Mouse (Mus musculus) limb, embryonic 11.5 days (tissue): ENCODE measurements around the gene Arhgef2. TPM values are rescaled to one million over a fixed set of nuclear protein-coding genes. Genes with fewer than 3 reads are reported as not detected.

ENCODE experiments used
- ATAC-seq: fragments of 200-750 bp; cut with Nextera tagmentation; 2 replicates; pipeline ENCODE4 v1.8.0; 2017; ENCODE audit warnings: low read depth; ENCODE audit not compliant: insufficient number of reproducible peaks, low FRiP score, low TSS enrichment
- DNase-seq: peaks from one replicate; pipeline ENCODE4 v3.0.0-alpha.2; 2015; ENCODE audit warnings: low spot score
- H3K27ac ChIP-seq: fragments of 300-500 bp; sonication (generic); replicated peaks from 2 replicates; pipeline ENCODE4 v1.5.1; 2014; ENCODE audit warnings: low read depth, mild to moderate bottlenecking, low read length
- H3K27me3 ChIP-seq: fragments of 300-500 bp; sonication (generic); 2 replicates; pipeline ENCODE4 v1.6.1; 2014; ENCODE audit warnings: mild to moderate bottlenecking, low read length, mixed read lengths; ENCODE audit not compliant: control insufficient read depth, insufficient read depth
- H3K36me3 ChIP-seq: fragments of 300-500 bp; sonication (generic); 2 replicates; pipeline ENCODE4 v1.6.1; 2014; ENCODE audit warnings: mild to moderate bottlenecking, low read length, moderate library complexity, mixed read lengths; ENCODE audit not compliant: control insufficient read depth, insufficient read depth
- H3K4me1 ChIP-seq: fragments of 300-500 bp; sonication (generic); 2 replicates; pipeline ENCODE4 v1.6.1; 2014; ENCODE audit warnings: low read length, mixed read lengths; ENCODE audit not compliant: control insufficient read depth, insufficient read depth
- H3K4me2 ChIP-seq: fragments of 300-500 bp; sonication (generic); 2 replicates; pipeline ENCODE4 v1.6.1; 2014; ENCODE audit warnings: low read depth, mild to moderate bottlenecking, moderate library complexity; ENCODE audit not compliant: severe bottlenecking
- H3K4me3 ChIP-seq: fragments of 300-500 bp; sonication (generic); 2 replicates; pipeline ENCODE4 v1.5.1; 2014; ENCODE audit warnings: low read depth, low read length
- H3K9ac ChIP-seq: fragments of 300-500 bp; sonication (generic); 2 replicates; pipeline ENCODE4 v1.6.1; 2014; ENCODE audit warnings: mild to moderate bottlenecking, low read length
- H3K9me3 ChIP-seq: fragments of 300-500 bp; sonication (generic); 2 replicates; pipeline ENCODE4 v1.6.1; 2016; ENCODE audit warnings: low read length; ENCODE audit not compliant: control insufficient read depth
- WGBS: fragments of 180-500 bp; shearing (Covaris S2); extraction: QIAGEN DNeasy Blood & Tissue Kit; methylation state at CpG from one replicate; pipeline ENCODE4 v1.1.7; 2014; 5-methylcytosine and 5-hydroxymethylcytosine counted together
- polyA plus RNA-seq: library from polyadenylated mRNA; unstranded; fragments of >200 nt; fragmentation: Nextera tagmentation; extraction: Ambion mirVana; gene quantifications from 2 replicates; pipeline ENCODE4 v1.2.1, GENCODE M21; 2014

Arhgef2 gene
- polyA plus RNA-seq, 1 experiment from 2014 or later, result 134 TPM

- Histone ChIP-seq H3K36me3 (peaks cover 50% of the 10 kb centered on the region), H3K4me2 (no peak overlapping the region), H3K4me1 (no peaks in the 10 kb centered on the region), H3K27ac (no peak overlapping the region), H3K4me3 (no peak overlapping the region), H3K9me3 (no peaks in the 10 kb centered on the region), H3K9ac (no peak overlapping the region), H3K27me3 (no peaks in the 10 kb centered on the region)
- ATAC-seq, result no peak
- 78% methylated on average over 12 of the region's 12 CpGs for WGBS
- DNase-seq, result no peak
Measured at GRCm38 (mm10) chr3:88631921-88632587, 26.3 kb downstream of the Arhgef2 start.

GRCm38 (mm10) chr3:88633056-88633455 is 27.3 kb downstream of the Arhgef2 start:
- 94% methylated on average over 10 of the region's 10 CpGs for WGBS
- H3K9me3 ChIP-seq, result no peaks in the 10 kb centered on the region
- H3K4me1 ChIP-seq, result no peaks in the 10 kb centered on the region
- no peak overlapping the region for H3K4me3 ChIP-seq
- no peak overlapping the region for H3K27ac ChIP-seq
- ATAC-seq, result no peak
- H3K4me2 ChIP-seq, result no peak overlapping the region
- no peaks in the 10 kb centered on the region for H3K27me3 ChIP-seq
- peaks cover 52% of the 10 kb centered on the region for H3K36me3 ChIP-seq
- no peak overlapping the region for H3K9ac ChIP-seq
- no peak for DNase-seq

GRCm38 (mm10) chr3:88635506-88636275 is 29.9 kb downstream of the Arhgef2 start:
- Histone ChIP-seq H3K9me3 (no peaks in the 10 kb centered on the region), H3K36me3 (peaks cover 62% of the 10 kb centered on the region), H3K4me1 (no peaks in the 10 kb centered on the region), H3K4me3 (no peak overlapping the region), H3K9ac (no peak overlapping the region), H3K27me3 (no peaks in the 10 kb centered on the region), H3K27ac (no peak overlapping the region), H3K4me2 (no peak overlapping the region)
- no peak for ATAC-seq
- 92% methylated on average over 19 of the region's 19 CpGs for WGBS
- DNase-seq, result no peak

- ATAC-seq, result no peak
- no peak overlapping the region for H3K4me2 ChIP-seq
- no peak overlapping the region for H3K27ac ChIP-seq
- H3K9me3 ChIP-seq, result no peaks in the 10 kb centered on the region
- H3K4me3 ChIP-seq, result no peak overlapping the region
- no peak for DNase-seq
- peaks cover 58% of the 10 kb centered on the region for H3K36me3 ChIP-seq
- no peak overlapping the region for H3K9ac ChIP-seq
- H3K27me3 ChIP-seq, result no peaks in the 10 kb centered on the region
- WGBS, result 96% methylated on average over 8 of the region's 8 CpGs
- no peaks in the 10 kb centered on the region for H3K4me1 ChIP-seq
Measured at GRCm38 (mm10) chr3:88636555-88636986, 30.8 kb downstream of the Arhgef2 start.

GRCm38 (mm10) chr3:88637134-88637533 is 31.4 kb downstream of the Arhgef2 start:
- 96% methylated on average over 5 of the region's 5 CpGs for WGBS

GRCm38 (mm10) chr3:88639239-88639638 is 33.5 kb downstream of the Arhgef2 start:
- H3K9me3 ChIP-seq, result no peaks in the 10 kb centered on the region
- peaks cover 60% of the 10 kb centered on the region for H3K36me3 ChIP-seq
- no peak overlapping the region for H3K27ac ChIP-seq
- no peaks in the 10 kb centered on the region for H3K4me1 ChIP-seq
- WGBS, result 96% methylated on average over 12 of the region's 12 CpGs
- ATAC-seq (no peak), DNase-seq (no peak)
- no peak overlapping the region for H3K9ac ChIP-seq
- no peak overlapping the region for H3K4me3 ChIP-seq
- H3K27me3 ChIP-seq, result no peaks in the 10 kb centered on the region
- H3K4me2 ChIP-seq, result no peak overlapping the region

More at GRCm38 (mm10) chr3:88637134-88637533, 31.4 kb downstream of the Arhgef2 start:
- Histone ChIP-seq H3K9me3 (no peaks in the 10 kb centered on the region), H3K4me1 (no peaks in the 10 kb centered on the region), H3K4me3 (no peak overlapping the region), H3K4me2 (no peak overlapping the region), H3K27me3 (no peaks in the 10 kb centered on the region), H3K27ac (no peak overlapping the region), H3K9ac (no peak overlapping the region), H3K36me3 (peaks cover 61% of the 10 kb centered on the region)
- ATAC-seq (no peak), DNase-seq (no peak)

- Histone ChIP-seq H3K27ac (no peak overlapping the region), H3K36me3 (peaks cover 47% of the 10 kb centered on the region), H3K9ac (no peak overlapping the region), H3K4me3 (no peak overlapping the region), H3K9me3 (no peaks in the 10 kb centered on the region), H3K27me3 (no peaks in the 10 kb centered on the region), H3K4me1 (no peaks in the 10 kb centered on the region), H3K4me2 (no peak overlapping the region)
- ATAC-seq, result no peak
- WGBS, result 94% methylated on average over 1 of the region's 1 CpGs
- peak; percentile 73 for DNase-seq
Measured at GRCm38 (mm10) chr3:88640676-88641075, 34.9 kb downstream of the Arhgef2 start.

GRCm38 (mm10) chr3:88643078-88643477 is 37.3 kb downstream of the Arhgef2 start:
- no peak for DNase-seq
- no peaks in the 10 kb centered on the region for H3K9me3 ChIP-seq
- H3K4me2 ChIP-seq, result no peak overlapping the region
- 87% methylated on average over 5 of the region's 5 CpGs for WGBS
- 0 out of 2 replicates have a peak overlapping the region, but pooled peaks have one; percentile 8 for H3K27ac ChIP-seq
- peaks cover 45% of the 10 kb centered on the region for H3K36me3 ChIP-seq
- H3K9ac ChIP-seq, result no peak overlapping the region
- no peak for ATAC-seq
- H3K4me1 ChIP-seq, result no peaks in the 10 kb centered on the region
- no peaks in the 10 kb centered on the region for H3K27me3 ChIP-seq
- H3K4me3 ChIP-seq, result no peak overlapping the region
